Mouse (Mus musculus) spleen, adult 2 months (tissue): Measurements from ENCODE around the gene Scarf2.

Experiments used
- CTCF ChIP-seq: fragments of 200-500 bp; IDR thresholded peaks from 2 replicates; pipeline ENCODE4 v1.5.1; 2011; ENCODE audit warnings: mild to moderate bottlenecking, inconsistent platforms; ENCODE audit not compliant: insufficient read depth, insufficient read length, insufficient replicate concordance; ENCODE audit errors: extremely low read depth
- POLR2A ChIP-seq: fragments of 200-500 bp; IDR thresholded peaks from 2 replicates; pipeline ENCODE4 v1.6.1; 2011; ENCODE audit warnings: low read depth, low read length, inconsistent platforms

DNA sequence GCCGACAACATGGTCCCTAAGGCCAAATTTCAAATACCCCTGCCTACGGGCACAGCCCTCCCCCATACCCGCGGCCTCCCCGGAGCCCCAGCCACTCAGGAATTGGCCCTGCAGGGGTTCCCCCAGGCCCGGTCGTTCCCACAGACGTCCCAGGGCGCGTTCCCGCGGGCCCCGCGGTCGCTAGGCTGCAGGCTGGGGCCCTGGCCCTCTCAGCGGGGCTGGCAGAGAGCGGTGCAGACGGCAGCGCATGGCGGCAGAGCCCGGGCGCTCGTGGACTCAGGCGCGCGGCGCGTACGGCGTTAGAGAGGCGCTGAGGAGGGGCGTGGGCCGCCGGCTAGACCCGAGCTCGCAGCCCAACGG, 36.2 kb downstream of the Scarf2 start:
- TF ChIP-seq CTCF, result no peak
- TF ChIP-seq POLR2A, result no peak
